Mouse (Mus musculus) kidney, postnatal 4 days (tissue): ENCODE measurements around the gene Zfp266.
"Not testable (repeated sequence)": the region's sequence is repeated elsewhere in the genome, so short reads cannot be mapped to it uniquely, and the experiment has no call there.

Source experiments
- DNase-seq, 2 experiments: peaks; one replicate each; pipeline ENCODE4 v3.0.0; 2021; ENCODE audit warnings: mixed read lengths in 2 of 2

The Zfp266 gene

GRCm38 (mm10) chr9:20521306-20521957, at the start of gene Zfp266:
Gene Zfp266 (minus strand): TSS chr9:20521417.
- DNase-seq, result peak; percentile 96

GRCm38 (mm10) chr9:20565326-20566030, 44.3 kb upstream of the Zfp266 start:
- not testable (repeated sequence) for DNase-seq

- DNase-seq, result no peak
These were observed 41.0 kb upstream of the Zfp266 start for GRCm38 (mm10) chr9:20562177-20562576.

GRCm38 (mm10) chr9:20552698-20553097, 31.5 kb upstream of the Zfp266 start:
- DNase-seq, result no peak

GRCm38 (mm10) chr9:20551781-20552275, 30.6 kb upstream of the Zfp266 start:
- no peak for DNase-seq

GRCm38 (mm10) chr9:20545151-20545550, 23.9 kb upstream of the Zfp266 start:
- DNase-seq, result peak; percentile 13 to 39

- DNase-seq, result peak; percentile 91 to 94
These were observed 23.0 kb upstream of the Zfp266 start for GRCm38 (mm10) chr9:20544070-20544821.

- no peak for DNase-seq
These were observed 22.3 kb upstream of the Zfp266 start for GRCm38 (mm10) chr9:20543496-20543895.

- no peak for DNase-seq
These were observed 15.4 kb upstream of the Zfp266 start for GRCm38 (mm10) chr9:20536598-20536997.

- no peak for DNase-seq
These were observed 13.2 kb upstream of the Zfp266 start for GRCm38 (mm10) chr9:20534326-20534926.

GRCm38 (mm10) chr9:20520531-20521210, 546 bp downstream of the Zfp266 start:
- DNase-seq, result peak in 1 of 2 experiments; percentile 24

- DNase-seq, result peak in 1 of 2 experiments; percentile 16
These were observed 1.3 kb downstream of the Zfp266 start for GRCm38 (mm10) chr9:20519949-20520348.

- no peak for DNase-seq
These were observed 2.5 kb downstream of the Zfp266 start for GRCm38 (mm10) chr9:20518708-20519107.

- DNase-seq, result no peak
These were observed 3.5 kb downstream of the Zfp266 start for GRCm38 (mm10) chr9:20517727-20518126.

- DNase-seq, result no peak
These were observed 7.2 kb downstream of the Zfp266 start for GRCm38 (mm10) chr9:20514016-20514415.

GRCm38 (mm10) chr9:20512714-20513113, 8.5 kb downstream of the Zfp266 start:
- DNase-seq, result no peak

GRCm38 (mm10) chr9:20511645-20512044, 9.6 kb downstream of the Zfp266 start:
- DNase-seq, result no peak

- no peak for DNase-seq
These were observed 10.9 kb downstream of the Zfp266 start for GRCm38 (mm10) chr9:20510346-20510745.

GRCm38 (mm10) chr9:20509676-20510075, 11.5 kb downstream of the Zfp266 start:
- no peak for DNase-seq

- no peak for DNase-seq
These were observed 16.4 kb downstream of the Zfp266 start for GRCm38 (mm10) chr9:20504801-20505200.

GRCm38 (mm10) chr9:20493281-20493680, 27.9 kb downstream of the Zfp266 start:
- no peak for DNase-seq

- peak; percentile 86 to 92 for DNase-seq
These were observed 28.5 kb downstream of the Zfp266 start, which contains the start of gene Zfp426 for GRCm38 (mm10) chr9:20492527-20493233. Gene Zfp426 (minus strand): TSS chr9:20492746.
